9 mouse cellular contexts compared by ENCODE assay signal in the genomic region with DNA sequence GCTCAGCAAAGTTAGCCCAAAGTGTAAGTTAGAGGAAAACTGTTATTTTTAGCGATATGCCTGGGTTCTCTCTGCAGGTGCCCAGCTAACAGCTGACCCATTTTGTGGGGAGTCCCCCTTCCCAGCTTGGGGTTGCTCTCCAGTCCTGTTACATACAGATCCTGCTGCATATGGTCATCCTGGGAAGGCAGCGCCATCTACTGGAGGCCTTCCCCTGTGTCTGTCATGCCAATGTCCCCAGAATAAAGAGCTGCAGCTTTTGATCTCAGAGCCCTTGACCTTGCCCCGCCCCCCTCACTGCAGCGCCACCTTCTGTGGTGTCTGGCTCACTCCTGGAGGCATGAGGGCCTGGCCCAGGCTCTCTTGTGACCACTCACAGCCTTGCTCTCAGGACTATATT. TPM values are rescaled to one million over a fixed set of nuclear protein-coding genes. Genes with fewer than 3 reads are reported as not detected.
DNase-seq lines count a peak whose midpoint lies in the region; ATAC-seq and TF ChIP-seq lines count a peak whose summit lies in the region.
"Had no signal": no experiment of that assay in that cellular context is flagged by ENCODE, and none has a peak within 500 bp of the region (broad histone marks: within the 10 kb centered on the region; RNA-seq: fewer than 3 reads in every experiment).

No protein-coding gene starts in this region.

- H3K9ac ChIP-seq in intestine, embryonic 14.5 days (ENCODE audit: low read length) = no peak overlapping the region
- H3K9ac ChIP-seq: stomach, embryonic 15.5 days had no signal

- H3K36me3 ChIP-seq in intestine, embryonic 14.5 days (ENCODE audit: control insufficient read depth, insufficient read depth, low read length) = no peaks in the 10 kb centered on the region
- H3K36me3 ChIP-seq in limb, embryonic 10.5 days = peaks cover 78% of the 10 kb centered on the region
- H3K36me3 ChIP-seq in myocyte (ENCODE audit: control insufficient read depth, insufficient read depth) = peaks cover 67% of the 10 kb centered on the region
- H3K36me3 ChIP-seq: stomach, embryonic 15.5 days had no signal

- DNase-seq in ovary, postnatal 14 days (ENCODE audit: low spot score) = peak; percentile 46
- no peak for DNase-seq in ovary, adult 18-20 months (ENCODE audit: low spot score)
- DNase-seq in adrenal gland, postnatal 14 days = peak; percentile 87
- peak; percentile 54 for DNase-seq in embryo, embryonic 9.5 days (ENCODE audit: extremely low spot score)
- peak; percentile 78 for DNase-seq in intestine, embryonic 14.5 days (ENCODE audit: low spot score)
- peak; percentile 71 for DNase-seq in limb, embryonic 10.5 days (ENCODE audit: low spot score)
- DNase-seq in thymus, postnatal 10 days (ENCODE audit: low spot score in 2 of 2) = peak; percentile 32 to 69

- no peak for TF ChIP-seq POLR2A in myocyte (IDR thresholded peaks at IDR 0.05; ENCODE audit: insufficient read length, low read depth)

- 53% methylated on average over 4 of the region's 4 CpGs for WGBS in intestine, embryonic 14.5 days
- WGBS in limb, embryonic 10.5 days = 54% methylated on average over 4 of the region's 4 CpGs

- no peaks in the 10 kb centered on the region for H3K9me3 ChIP-seq in intestine, embryonic 14.5 days (ENCODE audit: control insufficient read depth, low read length)
- no peaks in the 10 kb centered on the region for H3K9me3 ChIP-seq in limb, embryonic 10.5 days (replicated peaks)
- H3K9me3 ChIP-seq: stomach, embryonic 15.5 days had no signal

- H3K4me1 ChIP-seq in intestine, embryonic 14.5 days (replicated peaks; ENCODE audit: control insufficient read depth, insufficient read depth, low read length) = no peaks in the 10 kb centered on the region
- no peaks in the 10 kb centered on the region for H3K4me1 ChIP-seq in limb, embryonic 10.5 days
- H3K4me1 ChIP-seq: stomach, embryonic 15.5 days had no signal

- no peaks in the 10 kb centered on the region for H3K27me3 ChIP-seq in intestine, embryonic 14.5 days (replicated peaks; ENCODE audit: control insufficient read depth, insufficient read depth, low read length)
- H3K27me3 ChIP-seq in limb, embryonic 10.5 days (ENCODE audit: low read depth, poor library complexity, severe bottlenecking) = no peaks in the 10 kb centered on the region
- no peaks in the 10 kb centered on the region for H3K27me3 ChIP-seq in myocyte (ENCODE audit: control insufficient read depth, insufficient read depth, insufficient read length)
- H3K27me3 ChIP-seq: stomach, embryonic 15.5 days had no signal

- H3ac ChIP-seq in myocyte (ENCODE audit: control insufficient read depth, insufficient read length) = no peak overlapping the region

- no peak overlapping the region for H3K4me3 ChIP-seq in intestine, embryonic 14.5 days (ENCODE audit: low read depth, low read length)
- no peak overlapping the region for H3K4me3 ChIP-seq in limb, embryonic 10.5 days
- H3K4me3 ChIP-seq in myocyte = no peak overlapping the region
- H3K4me3 ChIP-seq: stomach, embryonic 15.5 days had no signal

- no peak overlapping the region for H3K4me2 ChIP-seq in intestine, embryonic 14.5 days (ENCODE audit: low read length)
- H3K4me2 ChIP-seq in myocyte (ENCODE audit: low read depth) = no peak overlapping the region
- H3K4me2 ChIP-seq: stomach, embryonic 15.5 days had no signal

- ATAC-seq in intestine, embryonic 14.5 days (replicated peaks; ENCODE audit: low FRiP score, low TSS enrichment, low read depth) = no peak

- no peak overlapping the region for H3K27ac ChIP-seq in intestine, embryonic 14.5 days (ENCODE audit: low read depth)
- H3K27ac ChIP-seq in limb, embryonic 10.5 days = no peak overlapping the region
- H3K27ac ChIP-seq: stomach, embryonic 15.5 days had no signal

- no peaks in the 10 kb centered on the region for H3K79me2 ChIP-seq in myocyte (ENCODE audit: control insufficient read depth, insufficient read depth)

TF ChIP-seq in myocyte, 11 proteins besides CTCF, POLR2A, EP300 and RAD21:
- TF ChIP-seq SRF (IDR thresholded peaks at IDR 0.05; ENCODE audit: control insufficient read depth, insufficient read length, low read depth) (peak; percentile 59), MAX (IDR thresholded peaks at IDR 0.05; ENCODE audit: low read depth) (no peak)

RNA-seq across cellular contexts. Expression of gene Slc19a1, which starts 38.0 kb away (rescaled TPM):
- 21.3 and 24.2 TPM in 2 replicates for total RNA-seq in adrenal gland, postnatal 14 days (2021)
- 45.2 and 50.2 TPM in 2 replicates for polyA plus RNA-seq in intestine, embryonic 14.5 days (2014; fragmentation: Nextera tagmentation; extraction: Ambion mirVana)
- polyA plus RNA-seq in limb, embryonic 10.5 days (2016; fragmentation: Nextera tagmentation; extraction: Ambion mirVana) = 42.4 and 47.2 TPM in 2 replicates
- 23.0 TPM for polyA plus RNA-seq in myocyte (2012; fragmentation: generic; extraction: Trizol)
